Mouse (Mus musculus): ENCODE measurements around the gene H2-M10.5. TPM values are rescaled to one million over a fixed set of nuclear protein-coding genes. Genes with fewer than 3 reads are reported as not detected.

Gene H2-M10.5
- polyA plus RNA-seq, 1 experiment from 2014 or later = not detected

DNA sequence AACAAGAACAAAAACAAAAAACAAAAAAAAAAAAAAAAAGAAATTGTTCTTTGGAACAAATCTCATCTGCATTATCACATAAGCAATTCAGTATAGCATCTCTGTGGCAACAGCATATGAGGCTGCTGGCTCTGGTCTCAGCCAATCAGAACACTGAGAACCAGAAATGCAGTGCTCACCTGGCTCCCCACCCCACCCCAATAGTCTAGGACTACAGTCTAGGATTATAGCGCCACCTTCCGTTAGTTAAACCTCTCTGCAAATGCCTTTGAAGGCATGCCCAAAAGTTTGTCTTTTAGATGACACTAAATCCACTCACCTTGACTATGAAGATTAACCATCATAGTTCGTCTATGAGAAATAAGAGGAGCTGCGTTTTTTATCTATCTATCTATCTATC lies 52.8 kb downstream of the H2-M10.5 start:
- H3K9me3 ChIP-seq (replicated peaks) = no peaks in the 10 kb centered on the region
- H3K27me3 ChIP-seq = no peaks in the 10 kb centered on the region; the same call in 1 of the 2 replicates
- H3K27ac ChIP-seq = no peak overlapping the region
- ATAC-seq (ENCODE audit: low FRiP score) = no peak; the same call in 1 of the 2 replicates
- 19% methylated on average over 4 of the region's 4 CpGs for WGBS
- no peak overlapping the region for H3K4me3 ChIP-seq
- H3K9ac ChIP-seq = no peak overlapping the region
- H3K4me2 ChIP-seq (replicated peaks) = no peak overlapping the region
- H3K4me1 ChIP-seq = no peaks in the 10 kb centered on the region
- no peaks in the 10 kb centered on the region for H3K36me3 ChIP-seq

Other genes with a start within 250 kb of the H2-M10.5 start
- not detected in 2 replicates for gene H2-M11, start 225.8 kb upstream of the H2-M10.5 start, polyA plus RNA-seq (2016; fragmentation: Nextera tagmentation; extraction: Ambion mirVana)
- gene H2-M9, start 130.2 kb upstream of the H2-M10.5 start, polyA plus RNA-seq (2016; fragmentation: Nextera tagmentation; extraction: Ambion mirVana) = not detected in 2 replicates
- gene H2-M1, start 100.7 kb upstream of the H2-M10.5 start, polyA plus RNA-seq (2016; fragmentation: Nextera tagmentation; extraction: Ambion mirVana) = not detected in 2 replicates
- gene H2-M10.6, start 39.3 kb downstream of the H2-M10.5 start, polyA plus RNA-seq (2016; fragmentation: Nextera tagmentation; extraction: Ambion mirVana) = not detected in 2 replicates
- gene Trim26, start 64.2 kb downstream of the H2-M10.5 start, polyA plus RNA-seq (2016; fragmentation: Nextera tagmentation; extraction: Ambion mirVana) = 49.8 and 56.4 TPM in 2 replicates
- gene Trim15, start 94.3 kb downstream of the H2-M10.5 start, polyA plus RNA-seq (2016; fragmentation: Nextera tagmentation; extraction: Ambion mirVana) = 0.37 and 0.42 TPM in 2 replicates
- gene Trim10, start 96.7 kb downstream of the H2-M10.5 start, polyA plus RNA-seq (2016; fragmentation: Nextera tagmentation; extraction: Ambion mirVana) = 7.5 and 8.4 TPM in 2 replicates
- not detected in 2 replicates for gene Trim40, start 117.2 kb downstream of the H2-M10.5 start, polyA plus RNA-seq (2016; fragmentation: Nextera tagmentation; extraction: Ambion mirVana)
- gene Trim31, start 125.2 kb downstream of the H2-M10.5 start, polyA plus RNA-seq (2016; fragmentation: Nextera tagmentation; extraction: Ambion mirVana) = not detected in 2 replicates
- 1.4 and 1.5 TPM in 2 replicates for gene Rnf39, start 170.0 kb downstream of the H2-M10.5 start, polyA plus RNA-seq (2016; fragmentation: Nextera tagmentation; extraction: Ambion mirVana)
- gene Ppp1r11, start 178.8 kb downstream of the H2-M10.5 start, polyA plus RNA-seq (2016; fragmentation: Nextera tagmentation; extraction: Ambion mirVana) = 131 and 137 TPM in 2 replicates
- gene Znrd1, start 185.6 kb downstream of the H2-M10.5 start, polyA plus RNA-seq (2016; fragmentation: Nextera tagmentation; extraction: Ambion mirVana) = 70.7 and 77.0 TPM in 2 replicates
- gene Znrd1as, start 185.7 kb downstream of the H2-M10.5 start, polyA plus RNA-seq (2016; fragmentation: Nextera tagmentation; extraction: Ambion mirVana) = 5.0 and 6.6 TPM in 2 replicates
- gene 2410137M14Rik, start 208.3 kb downstream of the H2-M10.5 start, polyA plus RNA-seq (2016; fragmentation: Nextera tagmentation; extraction: Ambion mirVana) = 0.50 TPM in 1 of 2 replicates, not detected in the other
- 1.6 and 2.3 TPM in 2 replicates for gene H2-M5, start 216.6 kb downstream of the H2-M10.5 start, polyA plus RNA-seq (2016; fragmentation: Nextera tagmentation; extraction: Ambion mirVana)
- 208 and 223 TPM in 2 replicates for gene Zfp57, start 228.3 kb downstream of the H2-M10.5 start, polyA plus RNA-seq (2016; fragmentation: Nextera tagmentation; extraction: Ambion mirVana)

All from hindbrain, embryonic 12.5 days (tissue).